Mouse (Mus musculus): ENCODE results near the gene Olfr1377. TPM values are rescaled to one million over a fixed set of nuclear protein-coding genes. Genes with fewer than 3 reads are reported as not detected.
"Not testable (repeated sequence)": the region's sequence is repeated elsewhere in the genome, so short reads cannot be mapped to it uniquely, and the experiment has no call there.

Olfr1377 gene
- total RNA-seq (2015) (not detected in 2 replicates), total RNA-seq (2017) (not detected in 2 replicates)

DNA sequence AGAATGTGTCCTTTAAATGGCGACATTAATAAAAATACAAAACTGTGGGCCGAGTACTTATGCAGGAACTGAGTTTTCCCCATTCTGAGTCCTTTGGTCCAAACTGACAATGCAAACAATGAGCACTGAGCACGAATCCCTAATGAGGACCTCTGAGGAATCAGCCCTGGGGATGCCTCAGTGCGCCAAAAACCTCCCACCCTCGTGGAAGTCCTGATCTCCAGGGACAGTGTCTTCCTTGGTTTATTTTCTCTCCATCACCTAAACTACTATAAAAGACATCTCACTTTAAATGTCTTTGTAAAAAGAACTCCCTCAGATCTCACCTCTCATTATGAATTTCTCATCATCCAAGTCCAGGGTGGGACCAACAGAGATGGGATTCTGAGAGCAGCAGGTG, at the start of gene Olfr1377:
Gene Olfr1377, plus strand, starts transcription at position 301 of the 400 bp plus-strand sequence.
- no peak for ATAC-seq (ENCODE audit: poor library complexity, severe bottlenecking)

DNA sequence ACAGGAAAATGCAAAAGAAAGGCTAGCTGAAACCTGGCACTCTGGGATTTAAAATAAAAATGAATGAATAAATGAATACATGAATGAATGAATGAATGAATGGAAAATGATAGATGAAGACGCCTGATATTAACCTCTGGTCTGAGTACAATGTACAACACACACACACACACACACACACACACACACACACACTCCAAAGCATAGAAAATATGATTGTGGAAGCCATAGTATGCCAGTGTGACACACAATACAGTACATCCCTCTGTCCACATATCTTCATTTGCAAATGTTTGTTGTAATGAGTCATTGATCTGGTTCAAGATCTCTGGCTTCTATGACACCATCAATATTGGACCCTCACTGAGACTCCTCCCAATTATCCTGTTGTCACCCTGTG, 49.7 kb upstream of the Olfr1377 start:
- no peak for ATAC-seq (ENCODE audit: poor library complexity, severe bottlenecking)

DNA sequence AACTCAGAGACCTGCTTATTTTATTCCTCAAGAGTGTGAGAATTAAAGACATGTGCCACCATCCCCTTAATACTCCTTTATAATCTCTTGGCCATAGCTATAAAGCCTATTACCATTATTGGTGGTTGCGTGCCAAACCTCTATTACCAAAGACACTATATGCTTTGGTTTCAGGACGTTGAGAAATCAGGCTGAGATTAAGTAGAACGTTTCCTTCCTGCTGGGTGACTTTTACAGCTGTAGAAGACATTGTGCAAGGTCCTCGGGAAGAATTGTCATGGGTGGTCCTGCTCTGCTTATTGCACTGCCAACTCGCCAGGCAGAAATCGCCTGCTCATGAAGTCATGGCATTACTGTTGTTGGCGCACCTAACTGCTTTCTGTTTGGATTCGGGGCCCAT, 43.3 kb upstream of the Olfr1377 start:
- no peak for ATAC-seq (ENCODE audit: poor library complexity, severe bottlenecking)

DNA sequence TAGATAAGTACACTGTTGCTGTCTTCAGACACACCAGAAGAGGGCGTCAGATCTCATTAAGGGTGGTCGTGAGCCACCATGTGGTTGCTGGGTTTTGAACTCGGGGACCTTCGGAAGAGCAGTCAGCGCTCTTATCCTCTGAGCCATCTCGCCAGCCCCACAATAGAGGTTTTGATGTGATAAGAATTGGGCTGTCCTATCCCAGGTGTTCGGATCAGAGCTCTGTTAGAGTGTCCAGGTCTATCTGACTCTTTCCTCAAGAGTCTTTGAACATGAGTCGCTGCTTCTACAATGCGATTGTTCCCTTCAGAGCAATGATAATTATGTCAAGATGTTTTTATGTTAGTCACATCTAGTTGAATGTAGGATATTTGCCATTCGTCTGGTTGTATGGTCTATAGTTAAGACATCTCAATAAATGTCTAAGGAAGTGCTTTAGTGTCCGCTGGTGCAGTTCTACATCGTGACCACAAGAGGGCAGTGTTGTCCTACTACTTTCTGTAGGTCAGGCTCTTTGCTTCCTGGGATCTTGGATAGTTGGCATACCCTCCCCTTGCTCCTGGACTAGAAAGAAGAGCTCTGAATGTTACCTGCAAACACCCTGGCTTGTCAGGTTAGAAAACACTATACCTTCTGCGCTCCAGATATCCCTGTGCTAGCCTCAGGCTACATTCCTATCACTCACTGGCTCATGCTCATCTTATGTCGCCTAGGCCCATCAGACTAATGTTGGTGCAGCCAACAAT, 42.0 kb upstream of the Olfr1377 start:
- ATAC-seq (ENCODE audit: poor library complexity, severe bottlenecking) = peak; percentile 60

DNA sequence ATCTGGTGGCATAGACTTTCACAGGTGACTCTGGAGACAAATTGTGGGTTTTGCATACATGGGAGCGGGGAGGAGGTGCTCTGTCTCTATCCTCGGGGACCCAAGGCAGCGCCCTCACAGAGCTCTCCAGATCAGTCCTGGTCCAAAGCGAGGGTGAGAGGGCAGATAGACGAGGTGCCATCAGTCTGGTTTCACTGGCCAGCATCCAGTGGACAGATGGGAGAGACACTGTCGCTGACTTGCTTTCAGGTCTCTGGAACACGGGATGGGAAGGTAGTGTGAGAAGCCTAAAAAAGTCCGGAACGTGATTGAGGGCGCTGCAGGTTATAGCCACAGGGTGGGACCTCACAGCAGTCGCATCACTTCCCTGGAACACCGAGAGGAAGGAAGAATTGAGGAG, 39.4 kb upstream of the Olfr1377 start:
- ATAC-seq (ENCODE audit: poor library complexity, severe bottlenecking) = no peak

DNA sequence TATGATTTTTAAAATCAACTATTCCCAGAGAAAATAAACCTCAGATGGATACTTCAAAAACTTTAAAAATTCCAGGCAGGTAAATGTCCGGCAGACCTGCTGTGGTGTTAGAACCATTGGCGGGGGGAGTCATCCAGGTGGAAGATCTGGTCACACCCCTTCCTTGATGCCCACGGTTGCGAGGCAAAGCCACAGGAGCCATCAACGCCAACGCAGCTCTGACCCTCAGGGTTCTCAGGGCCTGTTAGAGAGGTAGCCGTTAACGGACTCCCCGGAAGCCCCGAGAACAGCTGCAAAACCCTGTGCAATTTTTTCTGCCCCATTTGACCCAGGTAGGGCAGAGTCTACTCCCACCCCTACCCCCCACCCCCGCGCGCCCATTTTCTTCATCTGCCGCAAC, 38.3 kb upstream of the Olfr1377 start, which contains the start of gene 4933414I15Rik:
Gene 4933414I15Rik, minus strand, starts transcription at position 260 of the 400 bp plus-strand sequence.
- no peak for ATAC-seq (ENCODE audit: poor library complexity, severe bottlenecking)

DNA sequence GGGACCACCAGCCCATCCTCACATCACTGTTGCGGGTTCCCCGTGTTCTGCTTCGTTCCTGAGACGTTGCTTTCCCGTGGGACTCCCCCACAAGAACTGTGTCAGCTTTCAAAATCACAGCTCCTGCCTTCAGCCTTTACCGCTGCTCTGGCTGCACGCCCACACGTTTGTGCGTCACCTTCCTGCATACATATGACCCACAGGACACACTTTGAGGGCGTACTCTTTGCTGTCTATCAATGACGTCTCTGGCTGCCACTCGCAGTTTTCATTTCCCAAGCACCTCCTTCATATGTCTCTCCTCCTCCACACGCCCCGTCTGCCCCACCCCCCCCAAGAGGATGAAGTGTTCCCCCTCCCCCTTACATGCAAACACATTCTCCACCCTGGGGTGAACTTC, 29.5 kb upstream of the Olfr1377 start:
- no peak for ATAC-seq (ENCODE audit: poor library complexity, severe bottlenecking)

DNA sequence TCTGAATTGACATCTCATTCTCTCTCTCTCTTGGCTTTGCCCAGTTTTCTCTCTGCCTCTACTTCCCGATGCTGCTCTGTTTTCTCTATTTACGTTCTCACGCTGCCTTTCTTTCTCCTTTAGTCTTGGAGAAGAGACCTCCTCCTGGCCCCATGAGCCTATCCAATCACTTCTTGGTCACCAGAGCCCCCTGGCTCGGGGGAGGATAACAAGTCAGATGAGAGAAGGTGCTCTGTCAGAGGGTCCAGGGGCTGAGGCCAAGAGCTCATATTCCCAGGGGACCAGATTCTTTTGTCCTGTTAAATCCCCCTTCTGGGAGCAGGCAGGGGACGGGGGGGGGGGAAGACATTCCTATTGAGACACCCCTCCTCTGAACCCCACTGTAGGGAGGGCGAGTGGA, 28.1 kb upstream of the Olfr1377 start, which contains the start of gene Prop1:
Gene Prop1, minus strand, starts transcription at position 101 of the 400 bp plus-strand sequence.
- no peak for ATAC-seq (ENCODE audit: poor library complexity, severe bottlenecking)

DNA sequence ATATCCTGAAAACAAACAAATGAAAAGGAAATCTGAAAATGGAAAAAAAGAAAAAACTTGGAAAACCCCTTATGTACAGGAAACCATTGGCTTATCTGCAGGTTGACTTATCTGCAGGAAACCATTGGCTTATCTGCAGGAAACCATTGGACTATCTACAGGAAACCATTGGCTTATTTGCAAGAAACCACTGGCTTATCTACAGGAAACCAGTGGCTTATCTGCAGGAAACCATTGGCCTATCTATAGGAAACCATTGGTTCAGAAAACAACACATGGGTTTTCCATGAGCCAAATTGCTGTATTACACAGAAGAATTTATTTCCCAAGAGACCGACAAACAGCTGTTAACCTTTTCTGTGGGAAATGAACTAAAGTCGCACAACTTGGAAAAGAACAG, 16.9 kb upstream of the Olfr1377 start:
- ATAC-seq (ENCODE audit: poor library complexity, severe bottlenecking) = no peak

DNA sequence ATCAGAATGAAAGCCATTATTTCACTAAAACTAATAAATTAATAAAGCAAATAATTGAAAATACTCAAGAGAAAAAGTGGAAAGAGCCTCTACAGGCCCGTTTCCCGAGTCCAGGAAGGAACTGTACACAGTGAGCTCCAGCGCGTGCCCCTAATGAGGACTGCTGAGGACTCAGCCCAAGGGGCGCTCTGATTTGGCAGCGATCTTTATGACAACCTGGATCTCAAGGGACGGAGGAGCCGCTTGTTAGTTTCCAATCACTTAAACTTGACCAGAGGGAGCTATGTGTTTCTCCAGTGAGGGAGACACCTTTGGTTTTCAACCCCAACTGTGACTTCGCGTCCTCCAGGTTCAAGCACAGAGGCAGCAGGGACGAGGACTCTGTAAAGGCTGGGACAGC, 15.5 kb upstream of the Olfr1377 start, which contains the start of gene Olfr1378:
Gene Olfr1378, plus strand, starts transcription at position 301 of the 400 bp plus-strand sequence.
- ATAC-seq (ENCODE audit: poor library complexity, severe bottlenecking) = no peak

DNA sequence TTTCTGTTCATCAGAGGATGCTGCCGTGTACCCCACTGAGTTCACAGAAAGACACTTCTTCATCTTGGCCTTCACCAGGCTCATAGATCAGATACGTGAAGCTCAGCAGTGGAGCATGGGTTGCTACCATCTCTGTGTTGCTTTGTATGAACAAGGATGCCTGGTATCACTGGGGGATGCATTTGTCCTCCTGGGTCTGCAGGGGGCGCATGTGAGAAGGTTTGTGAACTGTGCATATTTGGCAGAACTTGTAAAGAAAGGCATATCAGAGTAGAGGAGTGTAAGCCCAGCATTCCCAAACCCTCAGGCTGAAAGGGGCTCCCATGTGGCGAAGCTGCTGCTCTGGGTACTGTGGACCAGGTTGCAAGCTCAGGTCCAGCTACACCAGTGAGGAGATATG, 4.6 kb upstream of the Olfr1377 start:
- ATAC-seq (ENCODE audit: poor library complexity, severe bottlenecking) = no peak

DNA sequence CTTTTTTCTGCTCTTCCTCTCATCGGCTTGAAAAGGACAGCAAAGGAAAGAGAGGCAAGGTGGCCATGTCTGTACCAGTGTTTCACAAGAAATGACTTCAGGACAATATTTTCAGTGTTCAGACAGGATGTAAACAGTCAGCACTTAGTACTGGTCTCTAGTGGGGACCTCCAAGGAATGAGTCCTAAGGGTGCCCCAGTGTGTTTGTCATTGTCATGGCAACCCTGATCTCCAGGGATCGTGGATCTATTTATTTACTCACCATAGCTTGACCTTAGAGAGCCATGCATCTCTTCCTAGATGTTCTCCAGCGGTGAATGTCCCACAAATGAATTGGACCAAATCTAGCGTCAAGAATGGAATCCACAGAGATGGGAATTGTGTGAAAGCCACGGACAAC, 21.5 kb downstream of the Olfr1377 start, which contains the start of gene Olfr51:
Gene Olfr51, plus strand, starts transcription at position 301 of the 400 bp plus-strand sequence.
- no peak for ATAC-seq (ENCODE audit: poor library complexity, severe bottlenecking)

DNA sequence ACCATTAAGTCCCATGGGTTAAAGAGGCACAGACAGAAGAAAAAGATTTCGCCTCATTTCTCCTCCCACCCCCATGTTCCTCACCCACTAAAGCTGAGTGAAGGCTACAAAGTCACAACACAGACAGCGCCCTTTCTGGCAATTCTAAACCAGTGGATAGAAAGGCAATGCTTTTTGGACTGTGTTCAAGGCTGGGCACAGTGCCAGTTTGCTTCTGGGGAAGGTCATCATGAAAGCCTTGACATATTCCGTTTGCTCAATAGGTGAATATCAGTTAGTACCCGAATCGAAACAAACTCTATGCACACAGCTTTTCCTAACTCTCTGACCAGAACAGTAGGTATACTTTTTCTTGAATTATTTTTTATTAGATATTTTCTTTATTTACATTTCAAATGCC, 30.1 kb downstream of the Olfr1377 start:
- no peak for ATAC-seq (ENCODE audit: poor library complexity, severe bottlenecking)

DNA sequence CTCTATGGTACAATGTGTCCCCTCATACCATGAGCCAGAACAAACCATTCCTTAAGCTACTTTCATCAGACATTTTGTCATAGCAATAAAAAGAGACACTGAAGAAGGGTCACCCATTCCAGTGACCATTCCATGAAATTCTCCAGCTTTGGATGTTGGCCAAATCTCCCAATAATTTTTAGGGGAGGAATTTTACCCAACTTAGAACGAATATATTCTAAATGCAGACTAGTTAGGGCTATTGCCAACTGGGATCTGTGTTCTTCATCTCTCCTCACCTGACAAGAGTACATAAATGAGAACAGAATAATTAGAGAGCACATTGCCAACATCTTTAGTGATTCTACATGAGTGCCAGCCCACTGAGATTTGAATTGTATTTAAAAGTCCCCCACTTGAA, 32.2 kb downstream of the Olfr1377 start, which contains the start of gene Olfr54:
Gene Olfr54, plus strand, starts transcription at position 301 of the 400 bp plus-strand sequence.
- ATAC-seq (ENCODE audit: poor library complexity, severe bottlenecking) = no peak

DNA sequence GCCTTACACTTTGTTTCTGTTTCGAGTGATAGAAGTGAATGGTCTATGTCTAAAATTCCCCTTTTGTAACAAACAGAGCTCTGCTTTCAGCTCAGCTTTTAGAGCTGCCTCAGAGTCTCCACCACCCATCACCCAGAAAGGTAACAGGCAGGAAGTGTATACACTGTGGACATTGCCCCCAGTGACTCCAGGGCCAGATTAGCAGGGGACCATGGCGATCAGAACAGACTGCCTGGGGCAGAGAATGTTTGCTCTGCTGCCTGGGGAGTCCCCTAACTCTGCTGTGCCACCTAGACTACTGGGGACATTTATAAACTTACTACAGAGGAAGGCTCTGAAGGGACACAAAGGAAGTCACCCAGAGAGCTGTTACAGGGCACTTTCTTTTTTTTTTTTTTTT, 34.6 kb downstream of the Olfr1377 start:
- ATAC-seq (ENCODE audit: poor library complexity, severe bottlenecking) = no peak

DNA sequence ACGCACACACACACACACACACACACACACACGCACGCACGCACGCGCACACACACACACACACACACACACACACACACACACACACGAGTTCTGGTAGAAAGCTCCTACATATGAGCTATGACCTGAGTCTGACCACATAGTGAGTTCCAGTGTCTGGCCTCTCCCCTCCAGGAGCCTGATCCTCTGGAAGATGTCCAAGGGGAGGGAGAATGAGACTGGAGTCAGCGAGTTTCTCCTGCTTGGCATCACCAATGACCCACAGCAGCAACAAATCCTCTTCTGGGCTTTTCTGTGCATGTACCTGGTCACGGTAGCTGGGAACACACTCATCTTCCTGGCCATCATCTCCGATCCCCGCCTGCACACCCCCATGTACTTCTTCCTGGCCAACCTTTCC, 45.0 kb downstream of the Olfr1377 start:
- not testable (repeated sequence) for ATAC-seq (ENCODE audit: poor library complexity, severe bottlenecking)

DNA sequence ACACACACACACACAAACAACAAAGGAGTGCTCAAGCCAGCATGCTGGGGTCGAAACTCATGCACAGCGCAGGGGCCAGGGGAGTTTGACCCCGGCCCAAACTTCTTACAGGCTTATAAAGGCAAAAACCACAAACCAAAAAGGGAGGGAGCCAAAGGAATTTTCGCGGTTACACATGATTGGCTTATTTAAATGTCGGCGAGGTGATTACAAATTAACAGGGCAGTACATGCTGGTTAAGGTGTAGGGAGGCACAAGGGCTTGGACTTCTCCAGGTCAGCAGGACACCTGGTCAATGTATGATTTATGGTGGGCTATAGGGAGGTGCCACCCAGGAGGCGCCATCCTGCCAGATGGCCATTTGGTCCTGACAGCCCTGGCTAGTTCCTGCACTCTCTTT, 47.6 kb downstream of the Olfr1377 start:
- ATAC-seq (ENCODE audit: poor library complexity, severe bottlenecking) = not testable (repeated sequence)

DNA sequence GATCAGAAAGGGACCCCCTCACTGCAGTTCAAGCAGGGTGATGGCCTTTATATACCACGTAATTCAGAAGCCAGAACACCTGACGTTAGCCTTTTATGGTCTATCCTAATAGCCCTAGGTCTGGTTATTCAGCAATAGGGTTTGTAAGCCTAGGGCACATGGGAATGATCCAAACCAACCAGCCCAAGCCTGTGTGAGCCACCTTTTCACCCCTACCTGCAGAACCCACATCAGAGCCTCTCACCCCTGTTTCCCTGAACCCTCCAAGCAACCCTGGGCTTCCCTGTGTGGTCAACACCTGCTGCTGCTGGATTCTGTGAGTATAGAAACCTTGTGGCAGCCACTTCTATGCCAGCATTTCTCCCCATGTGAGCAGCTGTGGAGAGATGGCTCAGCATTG, 48.5 kb downstream of the Olfr1377 start:
- ATAC-seq (ENCODE audit: poor library complexity, severe bottlenecking) = no peak

DNA sequence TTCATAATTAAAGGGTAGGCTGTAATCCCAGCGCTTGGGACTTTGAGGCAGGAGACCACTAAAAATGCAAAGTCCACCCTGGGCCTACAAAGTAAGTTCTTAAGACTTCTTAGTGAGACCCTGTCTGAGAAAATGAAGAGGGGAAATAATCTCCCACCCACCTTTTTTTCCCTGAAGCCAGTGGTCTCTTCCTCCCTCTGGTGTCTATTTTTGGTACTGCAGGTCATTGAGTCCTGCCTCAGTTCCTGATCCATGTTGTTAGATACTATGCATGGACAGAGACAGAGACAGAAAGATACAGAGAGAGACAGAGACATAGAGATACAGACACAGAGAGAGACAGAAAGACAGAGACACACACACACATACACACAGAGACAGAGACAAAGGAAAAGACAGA, 51.1 kb downstream of the Olfr1377 start:
- 0 out of 2 replicates have a peak, but pooled peaks have one; percentile 40 for ATAC-seq (ENCODE audit: poor library complexity, severe bottlenecking)

DNA sequence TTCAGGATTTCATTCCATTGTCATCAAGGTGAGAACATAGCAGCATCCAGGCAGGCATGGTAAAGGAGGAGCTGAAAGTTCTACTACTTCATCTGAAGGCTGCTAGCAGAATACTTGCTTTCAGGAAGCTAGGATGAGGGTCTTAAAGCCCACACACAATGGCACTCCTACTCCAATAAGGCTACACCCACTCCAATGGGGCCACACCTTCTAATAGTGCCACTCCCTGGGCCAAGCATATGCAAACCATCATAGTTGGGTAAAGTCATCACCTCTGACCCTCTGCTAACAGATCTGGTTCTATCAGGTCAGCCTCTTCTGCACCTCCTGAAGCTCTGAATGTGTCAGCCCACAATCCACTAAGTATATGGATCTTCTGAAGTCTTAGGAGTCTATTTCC, 52.4 kb downstream of the Olfr1377 start:
- ATAC-seq (ENCODE audit: poor library complexity, severe bottlenecking) = not testable (repeated sequence)

DNA sequence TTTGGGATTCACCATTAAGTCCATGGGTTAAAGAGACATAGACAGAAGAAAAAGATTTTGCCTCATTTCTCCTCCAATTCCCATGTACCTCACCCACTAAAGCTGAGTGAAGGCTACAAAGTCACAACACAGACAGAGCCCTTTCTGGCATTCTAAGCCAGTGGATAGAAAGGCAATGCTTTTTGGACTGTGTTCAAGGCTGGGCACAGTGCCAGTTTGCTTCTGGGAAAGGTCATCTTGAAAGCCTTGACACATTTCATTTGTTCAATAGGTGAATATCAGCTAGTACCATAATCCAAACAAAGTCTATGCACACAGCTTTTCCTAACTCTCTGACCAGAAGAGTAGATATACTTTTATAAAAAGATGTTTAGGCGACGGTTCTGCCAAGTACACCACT, 54.2 kb downstream of the Olfr1377 start:
- no peak for ATAC-seq (ENCODE audit: poor library complexity, severe bottlenecking)

All from megakaryocyte, adult 5-6 weeks (primary cell).